Mouse (Mus musculus) bone marrow, adult 2 months (tissue): Measurements from ENCODE around the gene Ino80e. TPM values are rescaled to one million over a fixed set of nuclear protein-coding genes. Genes with fewer than 3 reads are reported as not detected.

Source experiments
- H3K27ac ChIP-seq: fragments of 200-500 bp; 2 replicates; pipeline ENCODE4 v1.5.1; 2012; ENCODE audit warnings: low read depth, mild to moderate bottlenecking, control low read depth, inconsistent platforms, low read length; ENCODE audit not compliant: control insufficient read depth, poor library complexity, insufficient read depth
- H3K4me1 ChIP-seq: fragments of 200-500 bp; 2 replicates; pipeline ENCODE4 v1.6.1; 2011; ENCODE audit warnings: low read length; ENCODE audit not compliant: control insufficient read depth, insufficient read depth
- H3K4me3 ChIP-seq: fragments of 200-500 bp; replicated peaks from 2 replicates; pipeline ENCODE3; 2011; ENCODE audit warnings: mild to moderate bottlenecking, low read depth, low read length, control low read depth; ENCODE audit not compliant: control insufficient read depth
- CTCF ChIP-seq: fragments of 200-500 bp; IDR thresholded peaks from 2 replicates; pipeline ENCODE4 v1.5.1; 2011; ENCODE audit warnings: low read length, control low read depth; ENCODE audit not compliant: control insufficient read depth, insufficient read depth
- POLR2A ChIP-seq: fragments of 200-500 bp; IDR thresholded peaks from 2 replicates; pipeline ENCODE4 v1.6.1; 2011; ENCODE audit warnings: low read depth, mild to moderate bottlenecking, control low read depth, low read length, borderline replicate concordance; ENCODE audit not compliant: control insufficient read depth
- WGBS: fragments of 180-500 bp; shearing (Covaris S2); methylation state at CpG from one replicate; pipeline ENCODE4 v1.1.7; 2018; 5-methylcytosine and 5-hydroxymethylcytosine counted together
- polyA plus RNA-seq: library from polyadenylated mRNA; stranded (reverse); fragments of >200 nt; gene quantifications from 2 replicates; pipeline ENCODE4 v1.2.4, GENCODE M21; 2011; ENCODE audit warnings: low replicate concordance; ENCODE audit not compliant: missing spikeins, insufficient read depth, insufficient read length

Ino80e gene
- polyA plus RNA-seq, 1 experiment, result 59.7 TPM

GRCm38 (mm10) chr7:126825952-126826351, 36.2 kb downstream of the Ino80e start:
- 69% methylated on average over 5 of the region's 5 CpGs for WGBS
- Histone ChIP-seq H3K4me3 (no peak overlapping the region), H3K27ac (no peak overlapping the region), H3K4me1 (no peaks in the 10 kb centered on the region)
- TF ChIP-seq POLR2A (no peak), CTCF (no peak)

DNA sequence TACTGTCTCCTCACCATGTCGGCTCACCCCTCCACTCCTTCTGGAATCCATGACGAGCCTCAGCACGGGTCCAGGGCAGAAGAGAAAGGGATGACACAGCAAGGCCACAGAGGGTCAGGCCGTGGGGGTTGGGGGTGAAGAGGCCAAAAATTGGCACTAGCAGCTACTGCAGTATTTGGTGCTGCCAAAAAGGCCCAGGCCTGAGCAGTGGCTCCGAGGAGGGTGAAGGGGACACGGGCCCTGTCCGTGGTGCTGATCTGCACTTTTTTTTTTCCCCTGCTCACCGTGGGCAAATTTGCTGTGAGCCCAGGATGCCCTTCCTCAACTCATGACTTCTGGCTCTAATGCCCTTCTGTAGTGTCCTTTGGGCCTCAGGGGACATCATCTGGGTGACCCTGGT, 36.8 kb downstream of the Ino80e start:
- WGBS, result 24% methylated on average over 8 of the region's 8 CpGs
- Histone ChIP-seq H3K4me3 (no peak overlapping the region), H3K4me1 (no peaks in the 10 kb centered on the region), H3K27ac (no peak overlapping the region)
- TF ChIP-seq POLR2A, result no peak
- TF ChIP-seq CTCF, result no peak

- 33% methylated on average over 10 of the region's 10 CpGs for WGBS
- TF ChIP-seq CTCF, result no peak
- TF ChIP-seq POLR2A, result no peak
- no peaks in the 10 kb centered on the region for H3K4me1 ChIP-seq
Measured at GRCm38 (mm10) chr7:126823940-126824339, 38.2 kb downstream of the Ino80e start.

DNA sequence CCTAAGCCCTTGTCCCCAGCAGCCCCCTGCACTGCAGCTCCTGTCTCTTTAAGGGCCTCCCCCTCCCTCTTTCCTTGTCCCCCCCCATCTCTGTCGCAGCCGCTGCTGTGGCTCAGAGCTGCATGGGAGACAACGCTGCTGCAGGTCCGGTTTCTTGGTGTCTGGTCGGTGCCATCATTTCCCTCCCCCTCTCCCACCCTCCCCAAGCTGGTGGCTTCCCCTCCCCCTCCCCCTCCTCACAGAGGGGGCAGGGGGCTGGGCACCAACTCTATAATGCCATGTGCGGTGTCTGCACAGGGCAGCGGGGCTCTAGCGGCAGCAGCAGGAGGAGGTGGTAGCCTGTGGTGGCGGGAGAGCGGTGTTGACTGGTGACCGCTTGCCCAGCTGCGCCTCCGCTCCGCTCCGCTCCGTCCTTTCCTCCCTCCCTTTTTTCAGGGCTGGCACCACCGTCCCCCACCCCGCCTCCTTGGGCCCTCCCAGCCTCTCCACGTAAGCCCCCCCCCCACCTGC, 38.9 kb downstream of the Ino80e start:
- 6% methylated on average over 17 of the region's 19 CpGs for WGBS
- TF ChIP-seq CTCF (no peak), POLR2A (no peak)
- Histone ChIP-seq H3K27ac (no peak overlapping the region), H3K4me3 (no peak overlapping the region), H3K4me1 (no peaks in the 10 kb centered on the region)

More at GRCm38 (mm10) chr7:126823940-126824339, 38.2 kb downstream of the Ino80e start:
- Histone ChIP-seq H3K4me3 (no peak overlapping the region), H3K27ac (no peak overlapping the region)

DNA sequence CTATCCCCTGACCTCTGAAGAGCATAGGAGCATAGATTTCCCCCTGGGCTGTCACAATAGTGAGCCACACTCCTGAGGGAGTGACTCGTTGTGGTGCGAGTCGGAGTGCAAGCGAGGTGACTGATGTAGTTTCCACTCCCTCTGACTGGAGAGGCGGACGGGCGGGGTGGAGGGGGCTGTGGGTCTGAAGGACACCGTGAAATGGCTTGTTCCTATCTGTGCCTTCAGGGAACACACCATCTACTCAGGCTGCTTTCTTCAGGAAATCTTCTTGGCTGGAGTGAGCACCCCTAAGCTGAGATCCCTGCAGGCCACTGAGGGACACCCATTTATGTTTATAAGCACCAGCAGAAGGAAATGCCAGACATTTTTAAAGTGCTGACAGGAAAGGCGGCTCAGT, 39.4 kb downstream of the Ino80e start:
- TF ChIP-seq POLR2A (no peak), CTCF (no peak)
- H3K4me3 ChIP-seq, result no peak overlapping the region
- 71% methylated on average over 9 of the region's 9 CpGs for WGBS
- no peaks in the 10 kb centered on the region for H3K4me1 ChIP-seq
- H3K27ac ChIP-seq, result no peak overlapping the region

DNA sequence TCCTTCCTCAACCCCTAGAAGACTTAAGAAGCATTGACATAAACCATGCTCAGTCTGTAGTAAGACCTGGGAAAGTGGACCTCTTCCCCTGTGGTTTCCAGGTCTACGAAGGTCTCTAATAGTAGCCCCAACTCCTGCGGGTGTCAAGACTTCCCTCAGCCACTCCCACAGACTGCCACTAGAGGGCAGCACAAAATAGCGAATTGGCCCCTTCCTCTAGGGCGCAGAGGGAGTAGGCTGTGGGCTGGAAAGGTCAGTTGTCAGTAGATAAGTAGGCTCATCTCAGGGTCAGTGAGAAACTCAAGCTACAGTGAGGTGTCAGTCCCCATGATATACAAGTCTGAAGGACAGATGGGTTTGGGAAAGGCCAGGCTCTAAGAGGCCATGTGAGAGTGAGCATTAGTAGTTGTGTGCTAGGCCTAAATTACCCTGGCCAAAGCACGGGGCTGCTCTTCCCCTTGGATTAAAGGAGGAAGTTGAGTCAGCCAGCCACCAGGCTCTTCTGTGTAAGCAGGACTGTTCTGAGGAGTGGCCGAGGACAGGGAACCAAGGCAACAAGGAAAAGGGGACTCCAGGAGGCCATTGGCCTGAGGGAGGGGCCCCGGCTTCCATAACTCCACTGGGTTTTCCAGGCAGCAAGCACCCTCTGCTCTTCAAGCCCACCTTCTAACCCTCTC, 40.2 kb downstream of the Ino80e start:
- Histone ChIP-seq H3K4me1 (no peaks in the 10 kb centered on the region), H3K27ac (no peak overlapping the region), H3K4me3 (no peak overlapping the region)
- 21% methylated on average over 7 of the region's 7 CpGs for WGBS
- peak; percentile 98 for TF ChIP-seq CTCF
- no peak for TF ChIP-seq POLR2A

GRCm38 (mm10) chr7:126818818-126819217, 43.4 kb downstream of the Ino80e start:
- 29% methylated on average over 1 of the region's 1 CpGs for WGBS
- H3K4me1 ChIP-seq, result no peaks in the 10 kb centered on the region
- no peak overlapping the region for H3K27ac ChIP-seq
- no peak for TF ChIP-seq POLR2A
- no peak for TF ChIP-seq CTCF
- no peak overlapping the region for H3K4me3 ChIP-seq

GRCm38 (mm10) chr7:126817595-126817994, 44.6 kb downstream of the Ino80e start:
- Histone ChIP-seq H3K4me3 (no peak overlapping the region), H3K27ac (no peak overlapping the region), H3K4me1 (no peaks in the 10 kb centered on the region)
- no peak for TF ChIP-seq POLR2A
- TF ChIP-seq CTCF, result no peak
- WGBS, result 81% methylated on average over 7 of the region's 7 CpGs
